Mouse (Mus musculus) thymus, postnatal 25 days (tissue): Measurements from ENCODE around the gene Zfp217.

Source experiments
- DNase-seq: peaks from one replicate; pipeline ENCODE4 v3.0.0; 2022

The Zfp217 gene

GRCm38 (mm10) chr2:170131981-170132460, 15.9 kb downstream of the Zfp217 start:
- DNase-seq, result no peak

GRCm38 (mm10) chr2:170130780-170131645, 16.9 kb downstream of the Zfp217 start:
- peak; percentile 94 for DNase-seq

GRCm38 (mm10) chr2:170129923-170130779, 17.8 kb downstream of the Zfp217 start:
- peak; percentile 66 for DNase-seq

- no peak for DNase-seq
Measured at GRCm38 (mm10) chr2:170129248-170129922, 18.5 kb downstream of the Zfp217 start.

- peak; percentile 34 for DNase-seq
Measured at GRCm38 (mm10) chr2:170128461-170129247, 19.2 kb downstream of the Zfp217 start.

- DNase-seq, result no peak
Measured at GRCm38 (mm10) chr2:170127523-170127922, 20.4 kb downstream of the Zfp217 start.

- DNase-seq, result no peak
Measured at GRCm38 (mm10) chr2:170126266-170126665, 21.6 kb downstream of the Zfp217 start.

- DNase-seq, result no peak
Measured at GRCm38 (mm10) chr2:170122197-170122596, 25.7 kb downstream of the Zfp217 start.

- no peak for DNase-seq
Measured at GRCm38 (mm10) chr2:170120139-170121027, 27.5 kb downstream of the Zfp217 start.

- peak; percentile 76 for DNase-seq
Measured at GRCm38 (mm10) chr2:170116704-170117281, 31.1 kb downstream of the Zfp217 start.

GRCm38 (mm10) chr2:170110306-170110705, 37.6 kb downstream of the Zfp217 start:
- no peak for DNase-seq

GRCm38 (mm10) chr2:170109528-170109927, 38.4 kb downstream of the Zfp217 start:
- DNase-seq, result no peak

- DNase-seq, result no peak
Measured at GRCm38 (mm10) chr2:170107791-170108190, 40.1 kb downstream of the Zfp217 start.

- DNase-seq, result no peak
Measured at GRCm38 (mm10) chr2:170106000-170106399, 41.9 kb downstream of the Zfp217 start.

- no peak for DNase-seq
Measured at GRCm38 (mm10) chr2:170104396-170104795, 43.5 kb downstream of the Zfp217 start.

- DNase-seq, result peak; percentile 62
Measured at GRCm38 (mm10) chr2:170103852-170104251, 44.1 kb downstream of the Zfp217 start.

- DNase-seq, result no peak
Measured at GRCm38 (mm10) chr2:170103341-170103740, 44.6 kb downstream of the Zfp217 start.

GRCm38 (mm10) chr2:170101932-170102331, 46.0 kb downstream of the Zfp217 start:
- no peak for DNase-seq

- peak; percentile 95 for DNase-seq
Measured at GRCm38 (mm10) chr2:170101132-170101531, 46.8 kb downstream of the Zfp217 start.

GRCm38 (mm10) chr2:170094871-170095270, 53.0 kb downstream of the Zfp217 start:
- no peak for DNase-seq

GRCm38 (mm10) chr2:170094220-170094619, 53.7 kb downstream of the Zfp217 start:
- DNase-seq, result no peak
